Mouse (Mus musculus): Measurements from ENCODE around the gene Sorcs2.

GRCm38 (mm10) chr5:35970380-35971105 lies 427.4 kb downstream of the Sorcs2 start:
- TF ChIP-seq CTCF (IDR thresholded peaks at IDR 0.05; ENCODE audit: low read depth) (no peak), EP300 (optimal IDR thresholded peaks at IDR 0.05) (no peak)

Measured in stomach, postnatal 0 days (tissue).